Mouse (Mus musculus) spleen, postnatal 0 days (tissue): ENCODE results near the gene Rpusd3. TPM values are rescaled to one million over a fixed set of nuclear protein-coding genes. Genes with fewer than 3 reads are reported as not detected.

ENCODE experiments used
- polyA plus RNA-seq: library from polyadenylated mRNA; unstranded; fragments of >200 nt; fragmentation: Nextera tagmentation; extraction: Ambion mirVana; gene quantifications from 2 replicates; pipeline ENCODE4 v1.2.1, GENCODE M21; 2015

Rpusd3 gene
- 11.3 and 11.5 TPM in 2 replicates for polyA plus RNA-seq

GRCm38 (mm10) chr6:113419199-113419587 is at the start of gene Rpusd3:
Gene Rpusd3, minus strand, starts transcription at chr6:113419340.

DNA sequence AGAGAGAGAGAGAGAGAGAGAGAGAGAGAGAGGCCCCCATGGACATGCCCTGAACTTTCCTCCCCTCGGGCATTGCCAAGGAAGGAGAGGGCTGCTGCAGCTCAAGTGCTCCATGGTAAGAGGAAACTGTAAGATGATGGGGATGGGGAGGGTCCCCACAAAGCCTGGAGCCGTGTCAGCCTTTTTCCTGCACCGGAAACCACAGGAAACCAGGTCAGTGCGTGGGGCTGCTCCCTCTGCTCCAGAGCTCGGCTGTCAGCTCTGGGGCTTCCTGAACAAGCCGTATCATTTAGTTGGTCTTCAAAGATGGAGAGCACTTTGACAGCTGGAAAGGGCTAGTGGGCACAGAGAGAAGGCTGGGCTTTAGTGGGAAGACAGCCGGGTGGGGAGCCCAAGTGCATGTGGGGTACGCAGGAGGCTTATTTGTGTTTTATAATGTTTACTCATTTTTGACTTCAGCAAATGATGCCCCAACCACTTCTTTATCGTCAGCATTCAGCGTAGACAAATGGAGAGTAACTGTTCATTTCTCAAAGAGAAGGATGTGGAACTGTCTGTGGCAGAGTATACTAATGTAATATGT is 38.9 kb upstream of the Rpusd3 start, which contains the start of gene Il17re:
Gene Il17re, plus strand, starts transcription at position 533 of the 583 bp plus-strand sequence.

GRCm38 (mm10) chr6:113442442-113443090 is 23.4 kb upstream of the Rpusd3 start, which contains the start of gene Jagn1:
Gene Jagn1, plus strand, starts transcription at chr6:113442569.

GRCm38 (mm10) chr6:113435664-113436205 is 16.6 kb upstream of the Rpusd3 start, which contains the start of gene Cidec:
Gene Cidec, minus strand, starts transcription at chr6:113435760.

GRCm38 (mm10) chr6:113388960-113389359 is 30.2 kb downstream of the Rpusd3 start, which contains the start of gene Ttll3:
Gene Ttll3, plus strand, starts transcription at chr6:113389260.

DNA sequence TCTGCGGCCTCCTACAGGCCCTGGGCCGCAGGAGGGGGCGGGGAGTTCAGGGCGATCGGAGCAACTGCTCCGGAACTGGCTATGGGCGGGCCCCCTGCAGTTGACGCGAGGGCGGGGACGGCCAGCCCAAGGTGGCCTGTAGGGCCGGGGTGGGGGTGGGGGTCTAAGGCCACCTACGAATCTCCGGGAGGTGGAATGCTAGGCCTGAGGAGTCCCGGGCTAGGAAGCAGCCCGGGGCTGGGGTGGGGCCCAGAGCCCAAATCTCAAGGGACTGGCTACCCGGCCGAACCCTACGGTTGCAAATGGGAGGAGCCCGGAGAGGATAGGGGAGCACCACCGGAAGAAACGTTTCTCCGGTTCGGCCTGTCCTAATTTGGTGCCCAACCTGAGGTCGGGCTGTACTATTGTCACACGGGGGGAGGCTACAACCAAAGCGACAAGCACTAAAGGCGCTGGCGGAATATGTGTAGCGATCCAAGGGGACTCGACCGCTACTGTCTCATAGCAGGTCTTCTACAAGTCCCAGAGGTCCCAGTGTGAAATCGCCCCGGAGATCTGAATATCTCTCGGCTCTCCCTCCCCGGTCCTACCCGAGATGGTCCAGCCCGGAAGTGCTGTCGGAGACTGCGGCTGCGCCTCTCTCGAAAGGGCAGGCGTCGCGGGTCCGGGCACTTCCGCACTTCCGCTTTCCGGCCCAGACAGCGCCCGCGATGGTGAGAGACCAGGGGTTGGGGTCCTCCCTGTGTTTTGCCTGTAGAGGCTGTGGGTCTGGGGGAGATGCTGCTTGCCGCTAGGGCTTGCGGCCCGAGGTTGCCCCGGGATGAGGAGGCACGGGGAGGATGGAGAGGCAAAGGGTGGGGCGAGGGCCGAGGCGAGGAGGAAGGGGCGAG is 41.4 kb downstream of the Rpusd3 start, which contains the start of the genes Tada3 and Arpc4:
Gene Tada3, minus strand, starts transcription at position 388 of the 890 bp plus-strand sequence.
Gene Arpc4, plus strand, starts transcription at position 620 of the 890 bp plus-strand sequence.

Other genes with a start within 250 kb of the Rpusd3 start
- 0.25 and 0.49 TPM in 2 replicates for gene Lhfpl4, start 224.0 kb downstream of the Rpusd3 start, polyA plus RNA-seq
- gene Mtmr14, start 181.5 kb downstream of the Rpusd3 start, polyA plus RNA-seq, result 15.5 and 19.6 TPM in 2 replicates
- 0.06 TPM in 1 of 2 replicates, not detected in the other for gene Cpne9, start 137.0 kb downstream of the Rpusd3 start, polyA plus RNA-seq
- gene Brpf1, start 112.2 kb downstream of the Rpusd3 start, polyA plus RNA-seq, result 9.4 and 10.9 TPM in 2 replicates
- gene Ogg1, start 92.4 kb downstream of the Rpusd3 start, polyA plus RNA-seq, result 8.0 and 9.3 TPM in 2 replicates
- gene Camk1, start 75.4 kb downstream of the Rpusd3 start, polyA plus RNA-seq, result 32.5 and 44.0 TPM in 2 replicates
- 22.3 and 24.9 TPM in 2 replicates for gene Tada3, start 41.5 kb downstream of the Rpusd3 start, polyA plus RNA-seq
- 304 and 358 TPM in 2 replicates for gene Arpc4, start 41.2 kb downstream of the Rpusd3 start, polyA plus RNA-seq
- gene Ttll3, start 30.1 kb downstream of the Rpusd3 start, polyA plus RNA-seq, result 2.3 and 3.7 TPM in 2 replicates
- gene Cidec, start 16.4 kb upstream of the Rpusd3 start, polyA plus RNA-seq, result not detected in 2 replicates
- gene Jagn1, start 23.2 kb upstream of the Rpusd3 start, polyA plus RNA-seq, result 38.3 and 39.6 TPM in 2 replicates
- 1.2 and 1.5 TPM in 2 replicates for gene Il17re, start 39.1 kb upstream of the Rpusd3 start, polyA plus RNA-seq
- gene Il17rc, start 52.1 kb upstream of the Rpusd3 start, polyA plus RNA-seq, result 4.9 and 6.2 TPM in 2 replicates
- 4.4 and 7.4 TPM in 2 replicates for gene Creld1, start 64.0 kb upstream of the Rpusd3 start, polyA plus RNA-seq
- gene Prrt3, start 82.6 kb upstream of the Rpusd3 start, polyA plus RNA-seq, result 0.05 and 0.11 TPM in 2 replicates
- 53.2 and 56.0 TPM in 2 replicates for gene Emc3, start 112.3 kb upstream of the Rpusd3 start, polyA plus RNA-seq
- gene Fancd2, start 112.3 kb upstream of the Rpusd3 start, polyA plus RNA-seq, result 11.9 and 15.6 TPM in 2 replicates
- 0.37 TPM in 1 of 2 replicates, not detected in the other for gene Fancd2os, start 181.4 kb upstream of the Rpusd3 start, polyA plus RNA-seq
- 138 and 155 TPM in 2 replicates for gene Brk1, start 185.4 kb upstream of the Rpusd3 start, polyA plus RNA-seq
- gene Vhl, start 204.6 kb upstream of the Rpusd3 start, polyA plus RNA-seq, result 16.0 and 19.0 TPM in 2 replicates
- 6.9 and 9.2 TPM in 2 replicates for gene Irak2, start 219.1 kb upstream of the Rpusd3 start, polyA plus RNA-seq